Mouse (Mus musculus): ENCODE results near the gene Syt5.

Syt5 gene

GRCm38 (mm10) chr7:4522292-4522691 lies 25.0 kb downstream of the Syt5 start:
- DNase-seq (ENCODE audit: low read depth) = no peak

DNA sequence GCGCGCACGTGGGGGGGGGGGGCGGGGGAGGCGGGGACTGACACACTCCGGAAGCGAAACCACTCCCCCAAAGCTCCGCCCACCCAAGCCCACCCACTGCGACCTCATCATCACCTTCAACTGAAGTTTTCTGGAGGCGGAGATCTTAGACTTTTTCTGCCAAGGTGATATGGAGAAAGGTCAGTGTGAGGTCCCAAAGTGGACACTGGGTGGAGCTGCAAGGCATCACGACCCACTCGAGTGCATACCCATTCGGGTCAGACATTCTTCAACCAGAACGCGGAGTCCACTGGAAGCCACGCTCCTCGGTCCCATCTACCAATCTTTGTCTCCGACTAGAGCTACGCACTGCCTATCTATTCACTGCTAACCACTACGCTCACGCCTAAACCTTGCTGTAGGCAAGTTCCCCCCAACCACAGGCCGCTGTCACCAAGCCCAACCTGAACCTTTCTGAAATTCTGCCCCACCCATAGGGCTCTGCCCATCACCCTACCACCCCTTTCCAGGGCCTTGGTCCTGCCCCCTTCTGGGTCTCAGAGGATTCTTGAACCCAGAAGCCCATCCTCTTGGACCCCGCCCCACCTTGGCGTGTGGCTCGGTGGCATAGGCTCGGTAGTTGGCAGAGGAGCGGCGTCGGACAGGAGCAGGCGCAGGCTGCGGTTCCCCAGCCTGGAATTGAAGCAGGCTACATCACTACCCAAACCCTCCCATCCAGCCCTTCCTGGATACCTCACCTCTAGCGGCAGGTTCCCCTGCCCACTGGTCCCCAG lies 25.9 kb downstream of the Syt5 start:
- no peak for DNase-seq (ENCODE audit: low read depth)

- DNase-seq (ENCODE audit: low read depth) = no peak
Observed at GRCm38 (mm10) chr7:4518487-4518886, 28.9 kb downstream of the Syt5 start.

DNA sequence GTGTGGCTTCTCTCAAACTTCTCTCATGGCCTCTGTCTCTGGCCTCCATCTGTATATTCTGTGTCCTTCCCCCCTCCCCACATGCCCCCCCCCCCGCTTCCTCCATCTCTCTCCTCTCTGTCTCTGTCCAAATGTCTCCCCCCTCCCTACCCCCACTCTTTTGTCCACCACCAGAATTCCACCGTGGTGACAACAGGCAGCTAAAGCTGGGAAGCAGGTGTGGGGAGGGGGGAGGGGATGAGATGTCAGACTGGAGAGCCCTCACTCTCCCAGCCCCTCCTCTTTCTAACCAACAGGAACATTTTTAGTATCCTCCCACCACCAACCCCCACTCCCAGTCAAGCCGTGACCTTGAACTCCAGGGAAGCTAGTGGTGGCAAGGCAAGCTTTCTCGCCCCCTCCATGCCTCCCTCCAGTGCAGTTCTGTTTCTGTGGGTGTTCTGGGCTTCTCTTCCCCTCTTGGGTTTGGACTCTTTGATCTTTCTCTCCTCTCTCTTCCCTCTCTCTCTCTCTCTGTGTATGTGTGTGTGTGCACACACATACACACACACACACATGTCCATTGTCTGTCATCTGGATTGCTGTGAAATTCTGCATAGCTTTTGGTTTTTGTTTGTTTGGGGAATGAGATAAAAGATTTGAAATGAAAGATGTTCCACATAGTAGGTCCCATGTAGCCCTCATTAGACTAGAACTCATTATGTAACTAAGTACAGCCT lies 30.9 kb downstream of the Syt5 start, which contains the start of gene Tnnt1:
TSS of gene Tnnt1 (minus strand) at position 51 of the 719 bp plus-strand sequence.
- no peak for DNase-seq (ENCODE audit: low read depth)

- DNase-seq (ENCODE audit: low read depth) = no peak
Observed at GRCm38 (mm10) chr7:4515853-4516252, 31.5 kb downstream of the Syt5 start.

- DNase-seq (ENCODE audit: low read depth) = no peak
Observed at GRCm38 (mm10) chr7:4513829-4514712, 33.3 kb downstream of the Syt5 start.

GRCm38 (mm10) chr7:4513236-4513635 lies 34.1 kb downstream of the Syt5 start:
- DNase-seq (ENCODE audit: low read depth) = no peak

- DNase-seq (ENCODE audit: low read depth) = no peak
Observed at GRCm38 (mm10) chr7:4511489-4512224, 35.7 kb downstream of the Syt5 start.

DNA sequence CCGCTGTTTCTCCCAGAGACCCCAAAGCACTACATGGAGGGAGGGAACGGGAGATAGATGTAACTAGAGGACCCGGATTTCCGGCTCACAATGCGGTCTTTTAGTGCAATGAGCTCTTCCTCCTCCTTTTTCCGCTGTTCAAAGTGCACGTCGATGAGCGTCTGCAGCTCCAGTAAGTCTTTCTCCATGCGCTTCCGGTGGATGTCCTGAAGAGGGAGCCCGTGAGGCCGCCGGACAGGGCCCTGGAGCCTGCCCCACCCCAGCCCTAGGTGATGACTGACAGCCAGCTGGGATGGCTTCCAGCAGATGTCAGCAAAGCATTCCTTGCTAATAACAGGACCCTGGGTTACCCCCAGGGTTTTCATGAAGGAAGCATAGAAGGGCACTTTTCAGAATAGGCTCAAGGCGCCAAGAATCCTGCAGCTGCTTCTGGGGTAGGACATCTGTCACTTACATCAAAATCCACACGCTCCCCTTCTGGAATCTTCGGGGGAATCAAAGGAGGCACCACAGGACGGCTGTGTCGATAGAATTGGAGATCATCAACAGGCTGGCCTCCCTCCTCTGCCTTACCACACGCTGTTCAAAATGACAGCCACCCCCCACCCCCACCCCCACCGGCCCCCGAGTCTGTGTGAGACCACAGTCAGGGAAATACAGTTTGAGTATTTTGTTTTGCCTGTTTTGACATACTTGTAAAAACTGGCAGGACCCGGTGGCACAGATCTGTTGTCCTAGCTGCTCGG lies 37.3 kb downstream of the Syt5 start:
- no peak for DNase-seq (ENCODE audit: low read depth)

DNA sequence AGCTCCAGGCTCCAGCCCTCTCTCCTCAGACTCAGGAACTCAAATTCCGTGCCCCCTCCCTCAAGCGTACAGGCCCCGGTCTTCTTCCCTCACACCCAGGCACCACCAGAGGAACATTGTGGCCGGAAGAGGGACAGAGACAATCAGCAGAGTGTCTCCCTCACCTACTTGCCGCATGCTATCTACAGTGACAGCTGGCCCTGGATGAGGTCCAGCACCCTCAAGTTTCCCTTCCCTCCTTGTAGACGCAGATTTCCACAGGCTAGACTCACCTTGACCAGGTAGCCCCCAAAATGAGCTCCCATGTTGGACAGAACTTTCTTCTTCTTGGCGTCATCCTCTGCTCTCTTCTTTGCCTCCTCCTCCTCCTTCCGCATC lies 38.6 kb downstream of the Syt5 start:
- DNase-seq (ENCODE audit: low read depth) = no peak

DNA sequence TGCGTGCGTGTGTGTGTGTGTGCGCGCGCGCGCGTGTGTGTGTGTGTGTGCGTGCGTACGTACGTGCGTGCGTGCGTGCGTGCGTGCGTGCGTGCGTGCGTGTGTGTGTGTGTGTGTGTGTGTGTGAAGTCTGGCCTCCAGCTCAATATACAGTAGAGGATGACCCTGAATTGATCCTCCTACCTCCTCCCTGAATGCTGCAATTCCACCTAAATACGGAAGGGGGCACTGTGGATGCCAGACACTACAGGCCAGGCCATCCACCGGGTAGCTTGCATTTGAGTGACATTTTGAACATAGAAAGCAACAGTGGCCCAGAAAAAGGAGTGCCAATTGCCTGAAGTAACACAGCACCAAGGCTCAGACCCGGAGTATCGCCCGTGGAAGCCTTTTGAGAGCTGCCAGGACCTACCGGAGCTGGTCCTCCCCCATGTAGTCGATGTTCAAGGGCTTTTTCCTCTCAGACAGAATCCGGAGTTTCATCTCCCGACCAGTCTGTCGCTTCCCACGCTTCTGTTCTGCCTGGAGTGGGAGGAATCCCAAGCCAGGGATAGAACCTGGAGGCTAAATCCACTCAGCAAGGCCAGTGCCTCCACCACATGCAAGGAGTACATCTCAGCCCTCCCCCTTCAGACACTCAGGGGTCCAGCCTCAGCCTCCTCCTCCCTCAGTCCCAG lies 39.1 kb downstream of the Syt5 start:
- no peak for DNase-seq (ENCODE audit: low read depth)

GRCm38 (mm10) chr7:4507220-4507619 lies 40.1 kb downstream of the Syt5 start:
- DNase-seq (ENCODE audit: low read depth) = no peak

- DNase-seq (ENCODE audit: low read depth) = no peak
Observed at GRCm38 (mm10) chr7:4504646-4505435, 42.5 kb downstream of the Syt5 start.

DNA sequence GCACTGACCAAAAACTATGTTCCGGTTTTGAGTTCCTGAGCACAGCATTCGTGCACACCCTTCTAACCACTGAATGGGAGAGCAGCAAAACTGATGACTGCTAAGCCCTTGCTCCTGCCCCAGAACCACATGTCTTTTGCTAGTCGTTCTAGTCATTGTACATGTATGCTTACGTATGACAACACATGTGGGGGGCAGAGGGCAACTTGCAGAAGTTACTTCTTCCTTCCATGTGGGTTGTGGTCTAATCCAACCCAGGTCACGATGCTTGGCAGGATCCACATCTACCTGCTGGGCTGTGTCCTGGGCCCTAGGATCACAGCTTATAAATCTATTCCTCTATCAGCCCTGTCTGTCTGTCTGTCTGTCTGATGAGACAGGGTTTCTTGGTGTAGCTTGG lies 43.5 kb downstream of the Syt5 start:
- DNase-seq (ENCODE audit: low read depth) = no peak

DNA sequence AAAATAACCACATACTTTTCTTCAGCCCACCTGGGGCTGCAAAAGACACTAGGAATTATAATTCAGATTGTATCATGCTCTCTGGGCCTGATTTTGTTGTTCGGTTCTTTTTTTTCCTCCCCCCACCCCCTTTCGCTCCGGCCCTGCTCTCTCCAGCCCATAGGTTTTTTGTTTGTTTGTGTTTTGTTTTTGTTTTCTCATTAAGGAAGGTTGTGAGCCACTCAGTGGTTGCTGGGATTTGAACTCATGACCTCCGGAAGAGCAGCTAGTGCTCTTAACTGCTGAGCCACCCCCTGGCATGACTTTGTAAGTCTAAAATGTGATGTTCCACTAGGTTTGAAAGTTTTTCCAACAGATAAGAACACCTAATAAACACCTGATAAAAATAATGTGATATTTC lies 44.2 kb downstream of the Syt5 start:
- no peak for DNase-seq (ENCODE audit: low read depth)

DNA sequence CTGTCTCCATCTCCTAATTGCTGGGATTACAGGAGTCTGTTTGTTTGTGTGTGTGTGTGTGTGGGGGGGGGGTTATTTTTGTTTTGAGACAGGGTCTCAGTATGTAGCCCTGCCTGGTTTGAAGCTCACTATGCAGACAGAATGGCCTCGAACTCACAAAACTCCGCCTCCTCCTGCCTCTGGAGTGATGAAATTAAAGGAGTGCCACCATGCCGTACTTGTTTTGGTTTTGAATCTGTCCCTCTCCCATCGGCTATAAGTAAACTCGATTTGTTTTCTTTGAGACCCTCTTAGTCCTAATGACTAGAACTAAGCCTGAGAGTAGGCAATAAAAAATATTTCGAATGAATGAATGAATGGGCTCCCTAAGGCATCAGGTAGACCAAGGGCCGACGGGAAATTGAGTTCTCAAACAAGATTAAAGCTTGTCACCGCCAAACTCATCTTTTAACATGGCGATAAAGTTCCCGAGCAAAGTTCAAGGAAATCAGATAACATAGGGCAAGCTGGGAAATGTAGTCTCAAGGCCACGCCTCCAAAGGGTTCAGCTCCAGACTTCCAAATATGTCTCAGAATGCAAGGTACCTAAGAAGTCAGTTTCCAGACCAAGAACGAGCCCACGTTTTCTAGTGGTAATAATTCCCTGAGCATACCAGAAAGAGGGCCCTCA lies 44.8 kb downstream of the Syt5 start:
- no peak for DNase-seq (ENCODE audit: low read depth)

DNA sequence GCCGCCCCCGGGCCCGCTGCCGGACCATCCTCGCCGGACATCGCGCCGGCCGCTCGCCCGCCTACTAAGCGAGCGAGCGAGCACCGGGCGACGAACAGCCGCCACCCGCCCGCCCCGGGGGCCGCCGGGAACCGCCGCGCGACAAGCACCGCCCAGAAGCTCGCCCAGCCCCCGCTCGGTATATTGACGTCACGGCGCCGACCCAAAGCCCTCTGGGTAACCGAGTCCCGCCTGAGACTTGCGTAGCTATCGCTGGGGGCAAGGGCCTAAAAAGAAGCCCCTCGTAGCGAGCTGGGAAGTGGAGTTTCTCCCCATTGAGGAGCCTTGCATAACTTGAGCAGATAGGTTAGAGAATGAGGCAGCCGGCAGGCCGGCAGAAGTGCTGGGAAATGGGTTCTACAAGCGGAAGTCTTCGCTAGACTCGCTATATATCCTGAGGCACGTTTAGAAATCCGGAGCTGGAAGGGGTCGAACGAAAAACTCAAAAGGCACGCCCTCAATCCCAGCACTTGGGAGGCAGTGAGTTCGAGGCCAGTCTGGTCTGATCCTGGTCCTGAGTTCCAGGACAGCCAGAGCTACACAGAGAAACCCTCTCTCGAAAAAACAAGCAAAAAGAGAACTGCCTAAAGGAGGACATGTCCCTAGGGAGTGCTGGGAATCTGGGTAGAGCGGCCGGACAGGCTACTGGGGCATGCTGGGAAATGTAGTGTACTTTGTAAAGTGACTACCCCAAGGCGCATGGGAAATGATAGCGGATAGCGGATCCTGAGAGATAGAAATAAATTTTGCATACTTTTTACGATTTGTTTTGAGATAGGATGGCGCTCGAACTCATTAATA lies 45.6 kb downstream of the Syt5 start, which contains the start of gene Ppp1r12c:
TSS of gene Ppp1r12c (minus strand) at position 123 of the 840 bp plus-strand sequence.
- DNase-seq (ENCODE audit: low read depth) = peak; percentile 80

DNA sequence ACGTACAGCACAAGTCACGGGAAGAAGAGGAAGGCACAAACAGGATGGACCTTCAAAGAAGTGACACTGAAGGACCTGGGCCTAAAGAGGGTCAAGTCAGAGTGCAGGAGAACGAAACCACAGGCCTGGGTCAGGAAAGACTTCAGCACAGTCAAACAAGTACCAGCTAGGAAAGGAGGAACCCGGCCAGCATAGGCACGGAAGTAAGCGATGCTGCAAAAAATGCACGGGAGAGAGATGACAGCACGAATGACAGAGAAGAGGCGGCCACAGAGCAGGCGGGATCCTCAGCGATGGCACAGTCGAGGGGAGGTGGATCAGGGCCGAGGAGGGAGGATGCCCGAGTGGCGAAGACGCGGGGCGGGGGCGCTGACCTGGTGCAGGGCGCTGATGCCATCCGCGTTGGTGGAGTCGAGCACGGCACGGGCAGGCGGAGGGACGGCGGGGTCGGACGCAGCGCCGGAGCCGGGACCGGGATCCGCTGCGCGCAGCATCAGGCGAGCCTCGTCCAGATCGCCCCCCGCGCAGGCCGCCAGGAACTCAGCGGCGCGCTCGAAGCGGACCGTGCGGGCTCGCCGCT lies 46.4 kb downstream of the Syt5 start:
- DNase-seq (ENCODE audit: low read depth) = no peak

All from c-Kit-positive CD71-negative TER-119-negative erythroid progenitor cells, embryonic 14.5 days (primary cell).